Mouse (Mus musculus): Measurements from ENCODE around the gene Zfp710. TPM values are rescaled to one million over a fixed set of nuclear protein-coding genes. Genes with fewer than 3 reads are reported as not detected.
A peak's percentile ranks its signal among the peaks of the same experiment; 100 is the strongest.

Zfp710 gene
- polyA plus RNA-seq, 1 experiment, result 3.8 TPM

GRCm38 (mm10) chr7:80074921-80075441 lies 50.4 kb downstream of the Zfp710 start:
- no peak overlapping the region for H3K27ac ChIP-seq (ENCODE audit: control insufficient read depth, insufficient read depth, low read depth, low read length)
- H3K4me1 ChIP-seq (ENCODE audit: control insufficient read depth, insufficient read depth, low read length), result peaks cover 8% of the 10 kb centered on the region
- H3K27me3 ChIP-seq (ENCODE audit: control insufficient read depth, insufficient read depth, low read length), result no peaks in the 10 kb centered on the region
- TF ChIP-seq POLR2A (IDR thresholded peaks at IDR 0.05; ENCODE audit: control insufficient read depth, low read depth, low read length), result no peak
- no peak for TF ChIP-seq CTCF (IDR thresholded peaks at IDR 0.05; ENCODE audit: control insufficient read depth, insufficient read depth, insufficient replicate concordance, low read depth, low read length)
- H3K36me3 ChIP-seq (ENCODE audit: control insufficient read depth, insufficient read depth, low read length), result no peaks in the 10 kb centered on the region
- no peak overlapping the region for H3K4me3 ChIP-seq (ENCODE audit: control insufficient read depth, low read depth, low read length)

DNA sequence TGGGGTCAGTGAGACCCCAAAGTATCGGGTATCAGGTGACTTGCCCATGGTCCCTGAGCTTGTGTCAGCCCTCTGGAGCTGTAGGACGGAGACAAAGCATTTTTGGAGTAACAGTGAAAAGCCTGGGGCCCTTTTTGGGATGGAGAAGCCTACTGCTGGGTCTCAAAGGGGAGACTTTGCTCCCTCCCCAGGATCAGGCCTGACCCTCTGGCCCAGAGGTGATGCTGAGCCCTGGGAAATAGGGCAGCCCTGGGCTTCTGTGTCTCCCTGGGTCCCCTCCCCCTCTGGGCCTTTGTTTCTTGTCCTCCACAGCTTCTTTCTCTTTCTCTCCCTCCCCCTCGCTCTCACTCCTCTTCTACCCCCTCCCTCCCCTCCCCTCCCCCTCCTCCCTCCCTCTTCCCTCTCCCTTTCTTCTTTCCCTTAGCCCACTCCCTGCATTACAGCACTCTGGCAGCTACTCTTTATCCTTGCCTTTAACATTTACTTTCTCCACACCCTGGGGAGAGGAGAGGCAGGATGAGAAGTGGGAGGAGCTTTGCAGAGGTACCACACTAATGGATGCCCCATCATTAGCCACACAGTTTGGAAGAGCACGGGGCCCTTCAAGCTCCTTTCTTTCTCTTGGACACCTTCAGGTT lies 51.5 kb downstream of the Zfp710 start:
- H3K27ac ChIP-seq (ENCODE audit: control insufficient read depth, insufficient read depth, low read depth, low read length), result no peak overlapping the region
- H3K36me3 ChIP-seq (ENCODE audit: control insufficient read depth, insufficient read depth, low read length), result no peaks in the 10 kb centered on the region
- no peaks in the 10 kb centered on the region for H3K27me3 ChIP-seq (ENCODE audit: control insufficient read depth, insufficient read depth, low read length)
- TF ChIP-seq CTCF (IDR thresholded peaks at IDR 0.05; ENCODE audit: control insufficient read depth, insufficient read depth, insufficient replicate concordance, low read depth, low read length) (no peak), POLR2A (IDR thresholded peaks at IDR 0.05; ENCODE audit: control insufficient read depth, low read depth, low read length) (no peak)
- peaks cover 8% of the 10 kb centered on the region for H3K4me1 ChIP-seq (ENCODE audit: control insufficient read depth, insufficient read depth, low read length)
- no peak overlapping the region for H3K4me3 ChIP-seq (ENCODE audit: control insufficient read depth, low read depth, low read length)

- TF ChIP-seq CTCF (IDR thresholded peaks at IDR 0.05; ENCODE audit: control insufficient read depth, insufficient read depth, insufficient replicate concordance, low read depth, low read length) (no peak), POLR2A (IDR thresholded peaks at IDR 0.05; ENCODE audit: control insufficient read depth, low read depth, low read length) (no peak)
- Histone ChIP-seq H3K27me3 (ENCODE audit: control insufficient read depth, insufficient read depth, low read length) (no peaks in the 10 kb centered on the region), H3K27ac (ENCODE audit: control insufficient read depth, insufficient read depth, low read depth, low read length) (no peak overlapping the region), H3K4me1 (ENCODE audit: control insufficient read depth, insufficient read depth, low read length) (peaks cover 2% of the 10 kb centered on the region), H3K4me3 (ENCODE audit: control insufficient read depth, low read depth, low read length) (no peak overlapping the region), H3K36me3 (ENCODE audit: control insufficient read depth, insufficient read depth, low read length) (no peaks in the 10 kb centered on the region)
Observed at GRCm38 (mm10) chr7:80076961-80077716, 52.5 kb downstream of the Zfp710 start.

GRCm38 (mm10) chr7:80077801-80078200 lies 53.2 kb downstream of the Zfp710 start:
- H3K27me3 ChIP-seq (ENCODE audit: control insufficient read depth, insufficient read depth, low read length), result no peaks in the 10 kb centered on the region
- no peak overlapping the region for H3K4me3 ChIP-seq (ENCODE audit: control insufficient read depth, low read depth, low read length)
- H3K4me1 ChIP-seq (ENCODE audit: control insufficient read depth, insufficient read depth, low read length), result no peaks in the 10 kb centered on the region; the same call in 1 of the 2 replicates
- no peak overlapping the region for H3K27ac ChIP-seq (ENCODE audit: control insufficient read depth, insufficient read depth, low read depth, low read length)
- H3K36me3 ChIP-seq (ENCODE audit: control insufficient read depth, insufficient read depth, low read length), result no peaks in the 10 kb centered on the region
- TF ChIP-seq POLR2A (IDR thresholded peaks at IDR 0.05; ENCODE audit: control insufficient read depth, low read depth, low read length), result no peak
- no peak for TF ChIP-seq CTCF (IDR thresholded peaks at IDR 0.05; ENCODE audit: control insufficient read depth, insufficient read depth, insufficient replicate concordance, low read depth, low read length)

GRCm38 (mm10) chr7:80078792-80079301 lies 54.2 kb downstream of the Zfp710 start:
- no peaks in the 10 kb centered on the region for H3K36me3 ChIP-seq (ENCODE audit: control insufficient read depth, insufficient read depth, low read length)
- H3K27me3 ChIP-seq (ENCODE audit: control insufficient read depth, insufficient read depth, low read length), result no peaks in the 10 kb centered on the region
- peak overlapping the region; percentile 46 for H3K27ac ChIP-seq (ENCODE audit: control insufficient read depth, insufficient read depth, low read depth, low read length)
- H3K4me3 ChIP-seq (ENCODE audit: control insufficient read depth, low read depth, low read length), result no peak overlapping the region
- TF ChIP-seq CTCF (IDR thresholded peaks at IDR 0.05; ENCODE audit: control insufficient read depth, insufficient read depth, insufficient replicate concordance, low read depth, low read length) (no peak), POLR2A (IDR thresholded peaks at IDR 0.05; ENCODE audit: control insufficient read depth, low read depth, low read length) (no peak)
- no peaks in the 10 kb centered on the region; the same call in 1 of the 2 replicates for H3K4me1 ChIP-seq (ENCODE audit: control insufficient read depth, insufficient read depth, low read length)

- TF ChIP-seq CTCF (IDR thresholded peaks at IDR 0.05; ENCODE audit: control insufficient read depth, insufficient read depth, insufficient replicate concordance, low read depth, low read length), result no peak
- TF ChIP-seq POLR2A (IDR thresholded peaks at IDR 0.05; ENCODE audit: control insufficient read depth, low read depth, low read length), result no peak
- Histone ChIP-seq H3K36me3 (ENCODE audit: control insufficient read depth, insufficient read depth, low read length) (no peaks in the 10 kb centered on the region), H3K4me3 (ENCODE audit: control insufficient read depth, low read depth, low read length) (no peak overlapping the region), H3K4me1 (ENCODE audit: control insufficient read depth, insufficient read depth, low read length) (no peaks in the 10 kb centered on the region; the same call in none of the 2 replicates), H3K27me3 (ENCODE audit: control insufficient read depth, insufficient read depth, low read length) (no peaks in the 10 kb centered on the region), H3K27ac (ENCODE audit: control insufficient read depth, insufficient read depth, low read depth, low read length) (no peak overlapping the region)
Observed at GRCm38 (mm10) chr7:80081586-80082554, 57.3 kb downstream of the Zfp710 start.
